Mouse (Mus musculus): ENCODE data around the gene Gm8947. TPM values are rescaled to one million over a fixed set of nuclear protein-coding genes. Genes with fewer than 3 reads are reported as not detected.
"Not testable (repeated sequence)": the region's sequence is repeated elsewhere in the genome, so short reads cannot be mapped to it uniquely, and the experiment has no call there.

Gene Gm8947
- polyA plus RNA-seq, 1 experiment from 2014 or later: 0.51 TPM

DNA sequence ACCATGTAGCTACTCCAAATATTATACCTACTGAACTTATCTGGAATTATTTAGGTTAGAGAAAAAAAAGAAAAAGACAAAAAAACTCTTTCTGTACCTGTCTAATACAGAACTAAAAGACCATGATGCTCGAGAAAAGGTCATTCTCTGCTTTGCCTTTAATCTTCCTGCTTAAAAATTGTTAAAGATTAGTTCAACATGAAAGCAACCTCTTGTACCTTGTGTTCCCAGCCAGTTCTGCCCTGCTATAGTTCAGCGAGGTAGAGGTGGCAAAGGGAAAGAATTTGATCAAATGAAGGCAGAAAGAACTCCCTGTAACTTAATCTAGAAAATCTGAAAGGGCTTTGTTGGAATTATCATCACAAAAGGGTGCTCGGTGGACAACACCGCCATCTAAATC is 3.8 kb downstream of the Gm8947 start:
- H3K27ac ChIP-seq; H3K9me3 ChIP-seq; H3K4me3 ChIP-seq; H3K4me1 ChIP-seq; H3K27me3 ChIP-seq (ENCODE audit: insufficient read depth, poor library complexity, severe bottlenecking); DNase-seq (ENCODE audit: low spot score); H3K36me3 ChIP-seq: not testable (repeated sequence)
- WGBS: 73% methylated on average over 4 of the region's 4 CpGs

DNA sequence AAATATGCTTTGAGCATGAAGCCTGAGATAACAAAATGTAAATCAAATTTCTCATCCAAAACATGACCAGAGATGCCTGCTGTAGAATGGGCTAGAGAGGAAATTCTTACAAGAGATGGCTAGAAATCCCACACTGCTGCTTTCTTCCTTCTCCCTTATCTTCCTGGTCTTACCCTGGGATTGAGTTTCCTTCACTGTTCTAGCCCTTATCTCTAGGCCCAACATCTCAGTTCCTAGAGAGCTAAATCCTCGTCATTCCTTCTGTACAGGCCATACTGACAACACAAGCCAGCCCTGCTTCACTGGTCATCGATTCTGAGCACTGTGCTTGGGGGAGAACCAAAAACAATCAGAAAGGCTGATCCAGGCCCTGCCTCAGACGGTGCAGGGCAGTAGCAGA is 4.5 kb downstream of the Gm8947 start:
- 39% methylated on average over 3 of the region's 3 CpGs for WGBS
- H3K36me3 ChIP-seq; H3K9me3 ChIP-seq; H3K4me1 ChIP-seq; H3K4me3 ChIP-seq; DNase-seq (ENCODE audit: low spot score); H3K27me3 ChIP-seq (ENCODE audit: insufficient read depth, poor library complexity, severe bottlenecking); H3K27ac ChIP-seq: not testable (repeated sequence)

DNA sequence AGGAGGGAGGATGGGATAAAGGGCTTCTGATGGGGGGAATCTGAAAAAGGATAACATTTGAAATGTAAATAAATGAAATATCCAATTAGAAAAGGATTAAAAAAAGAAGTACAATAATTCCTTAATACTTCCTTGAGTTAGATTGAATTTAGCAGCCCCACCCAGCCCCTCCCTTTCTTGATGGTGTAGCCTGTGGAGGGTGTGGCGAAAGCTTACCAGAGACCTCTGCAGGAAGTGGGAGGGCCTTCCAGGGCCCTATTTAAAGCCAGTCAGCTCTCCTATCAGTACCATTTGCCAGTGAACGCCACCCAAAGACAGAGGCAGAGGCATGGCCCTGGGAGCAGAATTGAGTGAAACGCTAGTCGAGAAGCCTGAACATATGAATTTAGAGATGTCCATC is 5.9 kb downstream of the Gm8947 start, which contains the start of gene Gm47995:
Gene Gm47995 (plus strand): TSS at position 329 of the 400 bp plus-strand sequence.
- H3K36me3 ChIP-seq; H3K4me3 ChIP-seq; H3K27me3 ChIP-seq (ENCODE audit: insufficient read depth, poor library complexity, severe bottlenecking); H3K4me1 ChIP-seq; H3K9me3 ChIP-seq; H3K27ac ChIP-seq: not testable (repeated sequence)
- peak; percentile 68 for DNase-seq (ENCODE audit: low spot score)
- 80% methylated on average over 4 of the region's 4 CpGs for WGBS

DNA sequence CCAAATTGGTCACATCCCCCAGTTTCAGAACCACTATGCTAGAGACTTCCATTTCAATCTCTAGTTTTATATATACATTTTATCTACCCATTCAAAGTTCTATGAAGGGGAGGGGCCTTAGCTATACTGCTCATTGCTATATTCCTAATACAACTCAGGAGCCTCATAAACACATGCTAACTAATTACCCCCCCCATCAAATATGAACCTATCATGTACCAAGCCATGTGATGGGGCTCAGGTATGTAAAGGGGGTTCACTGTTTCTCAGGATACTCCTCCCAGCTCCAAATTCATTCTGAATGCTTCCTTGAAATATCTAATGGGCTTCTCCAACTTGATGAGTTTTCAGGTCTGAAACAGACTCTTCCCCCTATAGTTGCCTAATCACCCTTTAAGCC is 8.4 kb downstream of the Gm8947 start:
- H3K27me3 ChIP-seq (ENCODE audit: insufficient read depth, poor library complexity, severe bottlenecking); H3K27ac ChIP-seq; H3K9me3 ChIP-seq; H3K36me3 ChIP-seq; H3K4me3 ChIP-seq; H3K4me1 ChIP-seq; DNase-seq (ENCODE audit: low spot score): not testable (repeated sequence)

DNA sequence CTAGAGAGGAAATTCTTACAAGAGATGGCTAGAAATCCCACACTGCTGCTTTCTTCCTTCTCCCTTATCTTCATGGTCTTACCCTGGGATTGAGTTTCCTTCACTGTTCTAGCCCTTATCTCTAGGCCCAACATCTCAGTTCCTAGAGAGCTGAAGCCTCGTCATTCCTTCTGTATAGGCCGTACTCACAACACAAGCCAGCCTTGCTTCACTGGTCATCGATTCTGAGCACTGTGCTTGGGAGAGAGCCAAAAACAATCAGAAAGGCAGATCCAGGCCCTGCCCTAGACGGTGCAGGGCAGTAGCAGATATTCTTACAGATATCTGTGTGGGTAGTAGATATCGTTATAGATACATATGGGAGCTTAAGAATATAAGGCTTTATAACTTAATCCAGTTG is 10.6 kb downstream of the Gm8947 start:
- 52% methylated on average over 3 of the region's 5 CpGs for WGBS
- not testable (repeated sequence) for H3K27ac ChIP-seq; H3K4me3 ChIP-seq; H3K27me3 ChIP-seq (ENCODE audit: insufficient read depth, poor library complexity, severe bottlenecking); H3K9me3 ChIP-seq; H3K36me3 ChIP-seq; DNase-seq (ENCODE audit: low spot score); H3K4me1 ChIP-seq

DNA sequence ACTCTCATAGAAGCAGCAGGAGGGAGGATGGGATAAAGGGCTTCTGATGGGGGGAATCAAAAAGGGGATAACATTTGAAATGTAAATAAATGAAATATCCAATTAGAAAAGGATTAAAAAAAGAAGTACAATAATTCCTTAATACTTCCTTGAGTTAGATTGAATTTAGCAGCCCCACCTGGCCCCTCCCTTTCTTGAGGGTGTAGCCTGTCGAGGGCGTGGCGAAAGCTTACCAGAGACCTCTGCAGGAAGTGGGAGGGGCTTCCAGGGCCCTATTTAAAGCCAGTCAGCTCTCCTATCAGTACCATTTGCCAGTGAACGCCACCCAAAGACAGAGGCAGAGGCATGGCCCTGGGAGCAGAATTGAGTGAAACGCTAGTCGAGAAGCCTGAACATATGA is 11.6 kb downstream of the Gm8947 start, which contains the start of gene 3110040M04Rik:
Gene 3110040M04Rik (plus strand): TSS at position 304 of the 400 bp plus-strand sequence.
- not testable (repeated sequence) for H3K4me3 ChIP-seq; DNase-seq (ENCODE audit: low spot score)

DNA sequence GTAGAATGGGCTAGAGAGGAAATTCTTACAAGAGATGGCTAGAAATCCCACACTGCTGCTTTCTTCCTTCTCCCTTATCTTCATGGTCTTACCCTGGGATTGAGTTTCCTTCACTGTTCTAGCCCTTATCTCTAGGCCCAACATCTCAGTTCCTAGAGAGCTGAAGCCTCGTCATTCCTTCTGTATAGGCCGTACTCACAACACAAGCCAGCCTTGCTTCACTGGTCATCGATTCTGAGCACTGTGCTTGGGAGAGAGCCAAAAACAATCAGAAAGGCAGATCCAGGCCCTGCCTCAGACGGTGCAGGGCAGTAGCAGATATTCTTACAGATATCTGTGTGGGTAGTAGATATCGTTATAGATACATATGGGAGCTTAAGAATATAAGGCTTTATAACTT is 16.3 kb downstream of the Gm8947 start:
- not testable (repeated sequence) for H3K27me3 ChIP-seq (ENCODE audit: insufficient read depth, poor library complexity, severe bottlenecking); H3K36me3 ChIP-seq; DNase-seq (ENCODE audit: low spot score); H3K4me3 ChIP-seq; H3K4me1 ChIP-seq; H3K9me3 ChIP-seq; H3K27ac ChIP-seq
- 49% methylated on average over 4 of the region's 5 CpGs for WGBS

More for the DNA sequence above, 11.6 kb downstream of the Gm8947 start, which contains the start of gene 3110040M04Rik:
- H3K36me3 ChIP-seq; H3K9me3 ChIP-seq; H3K27me3 ChIP-seq (ENCODE audit: insufficient read depth, poor library complexity, severe bottlenecking); H3K4me1 ChIP-seq; H3K27ac ChIP-seq: not testable (repeated sequence)
- no CpG with 5 or more reads among the region's 6 CpGs for WGBS

DNA sequence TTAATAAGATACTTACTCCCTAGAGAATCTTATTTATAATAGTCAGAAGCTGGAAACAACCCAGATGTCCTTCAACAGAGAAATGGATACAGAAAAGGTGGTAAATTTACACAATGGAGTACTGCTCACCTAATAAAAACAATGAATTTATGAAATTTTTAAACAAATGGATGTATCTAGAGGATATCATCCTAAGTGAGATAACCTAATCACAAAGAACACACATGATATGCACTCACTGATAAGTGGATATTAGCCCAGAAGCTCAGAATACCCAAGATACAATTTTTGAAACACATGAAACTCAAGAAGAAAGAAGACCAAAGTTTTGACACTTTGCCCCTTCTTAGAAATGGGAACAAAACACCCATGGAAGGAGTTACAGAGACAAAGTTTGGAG is 16.8 kb downstream of the Gm8947 start:
- not testable (repeated sequence) for H3K4me3 ChIP-seq; H3K9me3 ChIP-seq; H3K4me1 ChIP-seq; DNase-seq (ENCODE audit: low spot score); H3K36me3 ChIP-seq; H3K27ac ChIP-seq; H3K27me3 ChIP-seq (ENCODE audit: insufficient read depth, poor library complexity, severe bottlenecking)

DNA sequence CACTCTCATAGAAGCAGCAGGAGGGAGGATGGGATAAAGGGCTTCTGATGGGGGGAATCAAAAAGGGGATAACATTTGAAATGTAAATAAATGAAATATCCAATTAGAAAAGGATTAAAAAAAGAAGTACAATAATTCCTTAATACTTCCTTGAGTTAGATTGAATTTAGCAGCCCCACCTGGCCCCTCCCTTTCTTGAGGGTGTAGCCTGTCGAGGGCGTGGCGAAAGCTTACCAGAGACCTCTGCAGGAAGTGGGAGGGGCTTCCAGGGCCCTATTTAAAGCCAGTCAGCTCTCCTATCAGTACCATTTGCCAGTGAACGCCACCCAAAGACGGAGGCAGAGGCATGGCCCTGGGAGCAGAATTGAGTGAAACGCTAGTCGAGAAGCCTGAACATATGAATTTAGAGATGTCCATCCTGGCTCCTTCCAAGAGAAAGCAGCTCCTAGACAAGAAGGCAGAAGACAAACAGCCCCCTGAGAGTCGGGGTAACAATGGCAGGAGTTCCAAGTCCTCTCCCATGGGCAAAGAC is 17.7 kb downstream of the Gm8947 start, which contains the start of gene Gm47996:
Gene Gm47996 (plus strand): TSS at position 308 of the 532 bp plus-strand sequence.
- 82% methylated on average over 5 of the region's 8 CpGs for WGBS
- not testable (repeated sequence) for H3K27me3 ChIP-seq (ENCODE audit: insufficient read depth, poor library complexity, severe bottlenecking); H3K4me1 ChIP-seq

DNA sequence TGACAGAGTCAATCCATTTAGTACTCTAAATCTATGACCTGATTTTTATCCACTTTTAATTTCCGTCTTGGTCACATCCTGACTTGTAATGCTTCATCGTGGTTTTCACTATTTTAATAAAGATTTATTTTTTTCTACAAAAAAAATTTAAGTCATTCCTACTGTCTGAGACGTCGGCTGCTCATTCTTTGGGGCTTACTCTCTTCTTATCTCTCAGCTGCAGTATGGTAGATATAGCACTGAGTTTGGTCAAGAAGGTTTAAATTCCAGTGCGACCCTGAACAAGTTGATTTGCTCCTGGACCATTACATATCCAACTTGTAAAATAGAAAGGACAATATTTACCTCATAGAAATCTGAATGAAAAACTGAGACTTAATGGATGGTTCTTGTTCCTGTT is 19.5 kb downstream of the Gm8947 start:
- not testable (repeated sequence) for H3K9me3 ChIP-seq; H3K4me3 ChIP-seq; H3K36me3 ChIP-seq; H3K27ac ChIP-seq; H3K27me3 ChIP-seq (ENCODE audit: insufficient read depth, poor library complexity, severe bottlenecking); H3K4me1 ChIP-seq; DNase-seq (ENCODE audit: low spot score)
- WGBS: 60% methylated on average over 5 of the region's 5 CpGs

More for the DNA sequence above, 17.7 kb downstream of the Gm8947 start, which contains the start of gene Gm47996:
- not testable (repeated sequence) for H3K4me3 ChIP-seq; H3K27ac ChIP-seq; H3K9me3 ChIP-seq; DNase-seq (ENCODE audit: low spot score); H3K36me3 ChIP-seq

DNA sequence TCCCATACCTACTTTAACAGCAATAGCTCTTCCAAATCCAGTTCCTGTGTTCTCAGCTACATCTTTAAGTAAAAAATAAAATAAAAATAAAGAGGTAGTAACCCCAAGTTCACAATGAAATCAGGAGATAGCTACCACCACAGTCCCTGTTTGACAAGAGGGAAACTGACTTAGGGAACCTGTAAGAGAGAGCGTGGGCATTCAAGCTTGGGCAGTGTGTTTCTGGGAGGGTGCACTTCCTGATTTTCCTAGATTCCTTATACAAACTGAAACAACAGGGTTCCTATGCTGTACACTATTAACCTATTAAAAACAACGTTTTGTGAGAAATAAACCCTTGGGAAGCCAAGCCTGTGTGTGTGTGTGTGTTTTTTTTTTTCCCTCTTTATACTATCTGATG is 22.7 kb downstream of the Gm8947 start:
- no peaks in the 10 kb centered on the region for H3K27me3 ChIP-seq (ENCODE audit: insufficient read depth, poor library complexity, severe bottlenecking)
- no peaks in the 10 kb centered on the region for H3K4me1 ChIP-seq
- 71% methylated on average over 2 of the region's 2 CpGs for WGBS
- H3K4me3 ChIP-seq: no peak overlapping the region
- H3K27ac ChIP-seq: no peak overlapping the region
- no peaks in the 10 kb centered on the region for H3K36me3 ChIP-seq
- H3K9me3 ChIP-seq: no peaks in the 10 kb centered on the region
- no peak for DNase-seq (ENCODE audit: low spot score)

DNA sequence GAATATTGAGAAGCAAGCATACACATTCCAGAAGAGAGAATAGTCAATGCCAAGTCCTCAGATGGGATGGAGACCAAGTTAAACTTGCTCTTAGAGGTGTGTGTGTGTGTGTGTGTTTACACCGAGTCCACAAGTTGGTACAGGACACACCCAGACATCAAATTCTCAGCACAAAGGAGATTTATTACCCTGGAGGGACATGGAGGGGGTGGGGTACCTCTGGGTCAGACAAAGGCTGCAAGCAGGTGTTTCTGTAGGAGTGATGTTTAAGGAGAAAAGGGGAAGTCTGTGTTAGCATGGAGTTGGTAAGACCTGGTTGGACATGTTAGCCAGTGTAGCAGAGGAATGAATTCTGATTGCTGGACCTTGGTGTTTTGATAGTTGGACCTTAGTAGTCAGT is 23.8 kb downstream of the Gm8947 start:
- Histone ChIP-seq H3K4me3 (no peak overlapping the region), H3K4me1 (no peaks in the 10 kb centered on the region), H3K9me3 (no peaks in the 10 kb centered on the region), H3K36me3 (no peaks in the 10 kb centered on the region), H3K27ac (no peak overlapping the region), H3K27me3 (ENCODE audit: insufficient read depth, poor library complexity, severe bottlenecking) (no peaks in the 10 kb centered on the region)
- 76% methylated on average over 1 of the region's 1 CpGs for WGBS
- no peak for DNase-seq (ENCODE audit: low spot score)

DNA sequence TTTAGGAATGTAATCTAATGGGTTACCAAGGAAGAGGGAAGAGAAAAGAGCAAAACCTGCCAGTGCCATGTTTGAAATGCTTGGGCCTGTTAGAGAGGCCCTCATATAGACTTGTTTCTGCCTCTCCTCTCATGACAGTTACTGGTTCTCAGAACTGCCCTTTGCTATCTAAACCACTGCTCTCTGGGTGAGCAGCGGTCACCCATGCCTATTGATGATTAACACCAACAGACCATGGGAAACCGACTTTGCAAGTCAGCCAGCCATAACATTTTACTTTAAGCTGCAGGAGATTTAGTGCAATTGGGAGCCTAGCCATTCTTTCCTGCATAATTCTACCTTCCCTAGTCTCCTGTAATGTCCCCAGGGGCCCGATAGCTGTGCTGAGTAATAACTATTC is 24.2 kb downstream of the Gm8947 start:
- Histone ChIP-seq H3K27me3 (ENCODE audit: insufficient read depth, poor library complexity, severe bottlenecking) (no peaks in the 10 kb centered on the region), H3K4me1 (no peaks in the 10 kb centered on the region), H3K9me3 (no peaks in the 10 kb centered on the region), H3K4me3 (no peak overlapping the region), H3K36me3 (no peaks in the 10 kb centered on the region), H3K27ac (no peak overlapping the region)
- no peak for DNase-seq (ENCODE audit: low spot score)
- WGBS: 80% methylated on average over 3 of the region's 3 CpGs

DNA sequence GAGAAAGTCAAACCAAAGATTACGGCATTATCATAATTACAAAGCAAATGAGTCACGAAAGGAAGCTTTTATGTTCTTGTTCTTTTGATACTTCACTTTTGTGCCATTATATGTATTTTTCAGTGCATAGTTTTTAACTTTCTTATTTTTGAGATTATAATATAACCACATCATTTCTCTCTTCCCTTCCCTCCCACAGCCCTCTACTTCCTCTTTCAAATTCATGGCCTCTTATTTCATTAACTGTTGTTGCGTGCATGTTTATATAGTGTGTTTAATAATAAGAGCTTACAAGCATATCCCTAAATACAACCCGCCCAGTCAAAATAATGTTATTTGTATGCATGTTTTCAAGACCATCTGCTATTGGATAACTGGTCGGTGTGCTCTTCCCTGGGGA is 26.9 kb downstream of the Gm8947 start:
- no peak for DNase-seq (ENCODE audit: low spot score)
- H3K27ac ChIP-seq: no peak overlapping the region
- 90% methylated on average over 5 of the region's 5 CpGs for WGBS
- H3K4me3 ChIP-seq: no peak overlapping the region
- no peaks in the 10 kb centered on the region for H3K36me3 ChIP-seq
- no peaks in the 10 kb centered on the region for H3K27me3 ChIP-seq (ENCODE audit: insufficient read depth, poor library complexity, severe bottlenecking)
- no peaks in the 10 kb centered on the region for H3K9me3 ChIP-seq
- peaks cover 11% of the 10 kb centered on the region; the same call in 1 of the 2 replicates for H3K4me1 ChIP-seq
